Mouse (Mus musculus) forebrain, postnatal 0 days (tissue): ENCODE data around the gene Scp2d1. TPM values are rescaled to one million over a fixed set of nuclear protein-coding genes. Genes with fewer than 3 reads are reported as not detected.

Experiments used
- ATAC-seq: fragments of 200-750 bp; cut with Nextera tagmentation; 2 replicates; pipeline ENCODE4 v1.8.0; 2017; ENCODE audit warnings: mild to moderate bottlenecking, moderate library complexity
- DNase-seq: peaks from one replicate; pipeline ENCODE4 v3.0.0-alpha.2; 2015
- H3K27ac ChIP-seq: fragments of 300-500 bp; sonication (generic); 2 replicates; pipeline ENCODE4 v1.5.1; 2014; ENCODE audit warnings: low read depth, mild to moderate bottlenecking, antibody characterized with exemption, low read length, moderate library complexity, mixed read lengths
- H3K27me3 ChIP-seq: fragments of 300-500 bp; sonication (generic); 2 replicates; pipeline ENCODE4 v1.6.1; 2014; ENCODE audit warnings: mild to moderate bottlenecking, low read length, mixed read lengths; ENCODE audit not compliant: insufficient read depth
- H3K36me3 ChIP-seq: fragments of 300-500 bp; sonication (generic); 2 replicates; pipeline ENCODE4 v1.6.1; 2014; ENCODE audit warnings: mild to moderate bottlenecking, moderate library complexity; ENCODE audit not compliant: insufficient read depth
- H3K4me1 ChIP-seq: fragments of 300-500 bp; sonication (generic); 2 replicates; pipeline ENCODE4 v1.6.1; 2014; ENCODE audit warnings: antibody characterized with exemption; ENCODE audit not compliant: insufficient read depth
- H3K4me2 ChIP-seq: fragments of 300-500 bp; sonication (generic); 2 replicates; pipeline ENCODE4 v1.6.1; 2014; ENCODE audit warnings: low read depth, mild to moderate bottlenecking, moderate library complexity
- H3K4me3 ChIP-seq: fragments of 300-500 bp; sonication (generic); 2 replicates; pipeline ENCODE4 v1.5.1; 2014; ENCODE audit warnings: low read depth, low read length, mixed read lengths
- H3K9ac ChIP-seq: fragments of 300-500 bp; sonication (generic); 2 replicates; pipeline ENCODE4 v1.6.1; 2014; ENCODE audit warnings: mild to moderate bottlenecking
- H3K9me3 ChIP-seq: fragments of 300-500 bp; sonication (generic); 2 replicates; pipeline ENCODE4 v1.6.1; 2016; ENCODE audit warnings: low read length
- CTCF ChIP-seq: sonication (generic); IDR thresholded peaks from 2 replicates; pipeline ENCODE4 v1.5.1; 2016; ENCODE audit warnings: antibody characterized with exemption, control low read depth, low read depth
- WGBS: fragments of 180-500 bp; shearing (Covaris S2); extraction: QIAGEN DNeasy Blood & Tissue Kit; methylation state at CpG from one replicate; pipeline ENCODE4 v1.1.7; 2014; 5-methylcytosine and 5-hydroxymethylcytosine counted together
- polyA plus RNA-seq: library from polyadenylated mRNA; unstranded; fragments of >200 nt; fragmentation: Nextera tagmentation; extraction: Ambion mirVana; gene quantifications from 2 replicates; pipeline ENCODE4 v1.2.1, GENCODE M21; 2015
- total RNA-seq: library from RNA; depleted of rRNA; stranded (reverse); fragments of >200 nt; gene quantifications from 2 replicates; pipeline ENCODE4 v1.2.3, GENCODE M21; 2014; rRNA removed

The Scp2d1 gene
- total and polyA plus RNA-seq, 2 experiments from 2014 or later = 0.43 TPM; not detected in 1

GRCm38 (mm10) chr2:144836667-144837311 is 13.3 kb downstream of the Scp2d1 start:
- no peaks in the 10 kb centered on the region for H3K36me3 ChIP-seq
- no peak overlapping the region for H3K4me3 ChIP-seq
- H3K27me3 ChIP-seq = no peaks in the 10 kb centered on the region
- no peaks in the 10 kb centered on the region for H3K4me1 ChIP-seq
- no peak overlapping the region for H3K27ac ChIP-seq
- H3K4me2 ChIP-seq = no peak overlapping the region
- H3K9ac ChIP-seq = no peak overlapping the region
- ATAC-seq (no peak), DNase-seq (no peak)
- no peaks in the 10 kb centered on the region for H3K9me3 ChIP-seq
- 93% methylated on average over 5 of the region's 5 CpGs for WGBS
- TF ChIP-seq CTCF = no peak

DNA sequence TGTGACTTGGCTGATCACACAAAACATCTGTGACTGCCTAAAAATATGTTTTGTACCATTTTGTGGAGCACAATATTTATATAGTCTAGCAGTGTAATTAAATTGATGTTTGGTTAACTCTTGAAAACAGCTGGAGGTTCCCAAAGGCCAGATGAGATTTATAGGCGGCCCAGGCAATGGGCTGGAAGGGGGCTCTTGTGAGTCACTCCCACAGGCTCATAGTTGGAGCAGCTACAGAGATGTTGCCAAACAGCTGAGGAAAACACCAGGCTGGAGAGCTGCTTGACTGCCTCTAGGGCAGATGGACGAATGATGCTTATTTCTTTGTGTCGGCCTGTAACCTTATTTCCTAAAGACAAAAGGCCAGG is 13.8 kb downstream of the Scp2d1 start:
- 83% methylated on average over 3 of the region's 3 CpGs for WGBS
- DNase-seq = no peak
- TF ChIP-seq CTCF = no peak
- no peaks in the 10 kb centered on the region for H3K9me3 ChIP-seq
- no peak overlapping the region for H3K9ac ChIP-seq
- no peaks in the 10 kb centered on the region for H3K36me3 ChIP-seq
- H3K4me1 ChIP-seq = no peaks in the 10 kb centered on the region
- ATAC-seq = no peak
- H3K4me3 ChIP-seq = no peak overlapping the region
- H3K4me2 ChIP-seq = no peak overlapping the region
- no peaks in the 10 kb centered on the region for H3K27me3 ChIP-seq
- no peak overlapping the region for H3K27ac ChIP-seq

- H3K9ac ChIP-seq = no peak overlapping the region
- TF ChIP-seq CTCF = peak; percentile 22; the same call in 1 of the 2 replicates
- no peak overlapping the region for H3K4me3 ChIP-seq
- H3K27me3 ChIP-seq = no peaks in the 10 kb centered on the region
- no peaks in the 10 kb centered on the region for H3K9me3 ChIP-seq
- H3K4me2 ChIP-seq = no peak overlapping the region
- ATAC-seq (no peak), DNase-seq (no peak)
- H3K36me3 ChIP-seq = no peaks in the 10 kb centered on the region
- WGBS = 74% methylated on average over 2 of the region's 2 CpGs
- H3K27ac ChIP-seq = no peak overlapping the region
- no peaks in the 10 kb centered on the region for H3K4me1 ChIP-seq
These were observed 45.4 kb downstream of the Scp2d1 start for GRCm38 (mm10) chr2:144868827-144869226.

Other genes with a start within 250 kb of the Scp2d1 start
- 22.7 and 60.6 TPM in 2 replicates for gene Smim26, start 229.6 kb upstream of the Scp2d1 start, total RNA-seq
- gene Smim26, start 229.6 kb upstream of the Scp2d1 start, polyA plus RNA-seq = 71.3 and 86.1 TPM in 2 replicates
- gene Dtd1, start 223.8 kb upstream of the Scp2d1 start, total RNA-seq = 87.4 and 98.2 TPM in 2 replicates
- 136 and 161 TPM in 2 replicates for gene Dtd1, start 223.8 kb upstream of the Scp2d1 start, polyA plus RNA-seq